Mouse (Mus musculus): ENCODE measurements around the gene 1110051M20Rik.

Gene 1110051M20Rik

GRCm38 (mm10) chr2:91413811-91414210 is 30.7 kb downstream of the 1110051M20Rik start:
- no peak for DNase-seq

DNA sequence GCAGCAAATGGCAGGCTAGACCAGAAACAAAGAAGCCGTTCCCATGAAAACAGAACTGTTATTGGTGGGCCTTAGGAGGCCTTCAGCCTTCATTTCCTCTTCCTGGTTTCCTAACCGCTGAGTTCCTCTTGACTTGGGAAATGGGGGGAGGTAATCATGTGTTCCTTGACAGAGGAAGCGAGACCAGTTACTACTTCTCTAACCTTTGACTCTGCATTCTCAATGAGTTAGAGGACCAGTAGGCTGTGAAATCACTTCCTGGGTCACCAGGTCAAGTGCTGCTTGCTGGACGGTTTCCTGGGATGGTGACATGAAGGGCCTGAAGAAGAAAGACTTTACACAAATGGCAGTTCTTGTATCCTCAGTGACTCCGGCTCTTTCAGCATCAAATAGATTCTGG is 32.1 kb downstream of the 1110051M20Rik start:
- peak; percentile 47 to 66 for DNase-seq

- no peak for DNase-seq
These were observed 33.0 kb downstream of the 1110051M20Rik start for GRCm38 (mm10) chr2:91411473-91411872.

DNA sequence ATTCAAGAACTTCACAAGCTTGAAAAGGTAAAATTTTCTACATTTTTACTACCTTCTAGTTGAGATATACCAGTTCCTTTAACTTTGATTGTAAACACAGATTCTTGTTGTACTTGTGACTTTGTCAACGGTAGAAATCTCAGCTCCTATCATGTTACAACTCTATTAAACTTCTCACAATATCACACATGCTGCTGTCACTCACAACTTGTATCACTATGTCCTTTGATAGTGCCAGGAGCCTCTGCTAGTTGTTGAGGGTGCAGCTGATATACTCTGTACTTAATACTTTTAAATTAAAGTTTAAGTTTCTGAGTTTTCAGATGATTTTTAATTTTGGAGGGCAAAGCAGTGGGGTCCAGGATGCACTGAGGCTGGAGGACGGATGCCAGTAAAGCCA is 36.5 kb downstream of the 1110051M20Rik start:
- DNase-seq = no peak

- DNase-seq = no peak
These were observed 39.4 kb downstream of the 1110051M20Rik start for GRCm38 (mm10) chr2:91405071-91405470.

GRCm38 (mm10) chr2:91399727-91400126 is 44.8 kb downstream of the 1110051M20Rik start:
- DNase-seq = no peak

- no peak for DNase-seq
These were observed 45.3 kb downstream of the 1110051M20Rik start for GRCm38 (mm10) chr2:91399168-91399567.

DNA sequence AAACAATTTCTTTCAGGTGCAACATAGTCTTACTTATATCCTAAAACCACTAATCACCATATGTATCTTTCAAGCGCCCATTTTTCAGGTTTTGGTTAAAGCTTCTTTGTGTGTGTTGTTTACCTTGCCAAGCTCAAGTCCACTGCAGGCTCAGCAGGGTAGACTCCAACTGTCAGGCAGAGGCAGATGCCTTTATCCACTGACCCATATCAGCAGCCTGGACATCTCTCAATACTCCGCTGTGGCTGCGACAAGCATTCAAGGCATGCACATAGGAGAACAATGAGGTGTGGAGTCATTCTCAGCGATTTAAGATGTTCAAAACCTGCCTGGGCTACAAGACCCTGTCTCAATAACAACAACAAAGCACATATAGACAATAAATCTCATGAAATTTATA is 50.4 kb downstream of the 1110051M20Rik start:
- DNase-seq = peak in 1 of 2 experiments; percentile 15

GRCm38 (mm10) chr2:91388738-91389137 is 55.8 kb downstream of the 1110051M20Rik start:
- DNase-seq = no peak

GRCm38 (mm10) chr2:91388281-91388680 is 56.2 kb downstream of the 1110051M20Rik start:
- no peak for DNase-seq

DNA sequence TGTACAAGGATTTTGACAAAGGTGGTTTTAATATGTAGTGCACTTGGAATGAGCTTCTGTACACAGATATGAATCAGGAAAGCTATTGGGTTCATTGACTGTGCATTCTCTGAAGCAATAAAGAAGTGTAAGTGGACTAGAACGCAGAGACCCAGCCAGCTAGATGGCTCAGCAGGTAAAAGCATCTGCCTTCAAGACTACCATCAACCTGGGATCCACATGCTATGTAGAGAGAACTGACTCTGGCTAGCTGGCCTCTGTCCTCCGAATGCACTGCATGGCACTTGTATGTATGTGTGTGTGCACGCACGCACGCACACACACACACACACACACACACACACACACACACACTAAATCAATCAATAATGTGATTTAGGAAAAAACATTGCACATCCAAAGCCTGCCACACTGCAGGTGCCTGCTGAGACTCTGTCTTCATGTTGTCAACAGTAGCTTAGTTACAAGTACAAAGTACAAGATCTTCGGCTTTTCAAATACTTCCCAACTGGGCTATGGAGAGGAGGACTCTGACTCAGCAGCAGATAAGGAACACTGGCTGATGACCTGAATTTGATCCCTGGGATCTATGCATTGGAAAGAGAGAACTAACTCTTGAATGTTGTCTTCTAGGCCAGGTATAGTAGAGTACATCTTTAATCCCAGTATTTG is 57.1 kb downstream of the 1110051M20Rik start:
- no peak for DNase-seq

DNA sequence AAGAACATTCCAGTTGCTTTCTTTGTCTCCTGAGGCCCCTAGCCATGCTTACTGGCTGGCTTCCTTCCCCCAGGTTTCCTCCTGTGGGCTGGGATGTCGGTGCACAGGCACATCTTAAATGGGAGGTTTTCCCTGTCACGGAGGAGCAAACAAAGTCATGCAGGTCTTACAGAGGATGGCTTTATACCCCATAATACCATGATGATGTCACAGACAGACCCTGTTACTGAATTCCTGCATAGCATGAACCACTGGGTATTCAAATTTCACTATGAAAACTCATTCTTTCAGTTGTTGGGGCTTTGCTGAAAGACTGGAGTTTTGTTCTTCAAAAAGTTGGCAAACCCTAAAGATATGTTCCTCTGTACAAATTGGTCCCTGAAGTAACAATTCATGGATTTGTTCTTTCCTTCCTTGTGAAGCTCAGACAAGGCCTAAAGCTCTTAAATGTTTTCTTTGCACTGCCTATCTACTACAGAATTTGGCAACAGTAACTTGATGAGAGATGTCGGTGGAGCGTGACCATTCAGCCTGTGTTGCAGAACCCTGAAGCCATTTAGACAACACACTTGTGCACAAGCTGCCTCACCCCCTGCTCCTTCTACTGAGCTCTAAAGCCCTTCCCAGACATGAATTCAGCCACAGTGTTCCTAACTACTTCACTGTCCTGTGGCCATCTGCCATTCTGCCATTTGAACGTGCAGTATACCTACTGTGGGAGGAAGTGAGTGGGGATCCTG is 57.8 kb downstream of the 1110051M20Rik start:
- peak; percentile 26 to 42 for DNase-seq

- DNase-seq = no peak
These were observed 61.2 kb downstream of the 1110051M20Rik start for GRCm38 (mm10) chr2:91383294-91383693.

DNA sequence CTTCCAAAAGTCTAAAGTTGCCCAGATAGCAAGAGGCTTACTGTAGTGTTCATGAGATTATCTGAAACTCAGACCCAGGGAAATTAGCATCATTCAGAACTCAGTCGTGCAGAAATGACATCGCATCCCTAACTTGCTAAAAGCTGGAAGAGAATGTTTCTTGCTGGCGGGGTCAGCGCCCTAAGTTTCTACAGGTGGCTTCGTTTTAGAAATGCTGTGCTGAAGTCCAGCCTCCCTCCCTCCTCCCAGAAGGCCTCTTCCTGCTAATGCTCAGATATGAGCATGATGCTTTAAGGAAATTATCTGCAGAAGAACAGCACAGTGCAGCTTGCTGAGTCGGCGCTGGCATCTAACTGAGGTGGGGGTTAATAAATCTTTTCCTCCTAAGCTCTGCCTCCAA is 67.5 kb downstream of the 1110051M20Rik start:
- peak in 1 of 2 experiments; percentile 7 for DNase-seq

GRCm38 (mm10) chr2:91370314-91370713 is 74.2 kb downstream of the 1110051M20Rik start:
- DNase-seq = no peak

DNA sequence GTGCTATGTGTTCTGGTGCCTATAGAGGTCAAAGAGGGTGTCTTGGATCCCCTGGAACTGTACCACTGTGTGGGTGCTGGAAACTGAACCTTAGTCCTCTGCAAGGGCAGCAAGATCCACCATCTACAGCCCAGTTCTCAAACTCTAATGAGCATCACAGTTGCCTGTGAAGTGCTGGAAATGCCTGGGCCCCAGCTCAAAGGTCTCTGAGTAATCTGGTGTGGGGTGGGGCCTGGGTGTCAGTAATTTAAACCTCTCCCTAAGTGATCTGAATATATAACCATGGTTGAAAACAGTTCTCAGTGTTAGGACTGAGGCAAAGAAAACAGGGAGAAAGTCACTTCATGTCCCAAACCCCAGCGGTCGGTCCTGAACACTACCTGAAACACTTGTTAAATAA is 81.2 kb downstream of the 1110051M20Rik start:
- no peak for DNase-seq

DNA sequence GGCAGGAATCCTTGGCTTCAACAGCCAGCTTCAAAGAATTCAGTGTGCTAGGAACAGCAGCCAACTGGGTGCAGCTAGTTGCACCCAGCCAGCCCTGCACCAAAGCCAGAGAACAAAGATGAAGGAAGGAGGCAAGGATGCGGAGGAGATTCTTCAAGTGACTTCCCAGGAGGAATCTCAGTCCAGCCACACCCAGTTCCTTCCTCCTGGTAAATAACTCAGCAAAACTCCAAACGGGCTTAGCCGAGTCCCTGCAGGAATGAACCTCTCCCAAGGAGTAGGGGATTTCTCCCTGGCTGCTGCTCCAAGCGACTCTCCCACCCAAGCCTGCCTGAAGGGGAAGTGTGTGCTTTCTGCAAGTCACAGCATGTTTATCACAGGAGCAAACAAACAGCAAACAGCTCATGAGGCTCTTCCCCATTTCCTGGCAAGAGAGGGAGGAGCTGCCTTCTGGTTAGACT is 83.4 kb downstream of the 1110051M20Rik start:
- peak; percentile 28 to 50 for DNase-seq

- DNase-seq = no peak
These were observed 88.7 kb downstream of the 1110051M20Rik start for GRCm38 (mm10) chr2:91355767-91356166.

DNA sequence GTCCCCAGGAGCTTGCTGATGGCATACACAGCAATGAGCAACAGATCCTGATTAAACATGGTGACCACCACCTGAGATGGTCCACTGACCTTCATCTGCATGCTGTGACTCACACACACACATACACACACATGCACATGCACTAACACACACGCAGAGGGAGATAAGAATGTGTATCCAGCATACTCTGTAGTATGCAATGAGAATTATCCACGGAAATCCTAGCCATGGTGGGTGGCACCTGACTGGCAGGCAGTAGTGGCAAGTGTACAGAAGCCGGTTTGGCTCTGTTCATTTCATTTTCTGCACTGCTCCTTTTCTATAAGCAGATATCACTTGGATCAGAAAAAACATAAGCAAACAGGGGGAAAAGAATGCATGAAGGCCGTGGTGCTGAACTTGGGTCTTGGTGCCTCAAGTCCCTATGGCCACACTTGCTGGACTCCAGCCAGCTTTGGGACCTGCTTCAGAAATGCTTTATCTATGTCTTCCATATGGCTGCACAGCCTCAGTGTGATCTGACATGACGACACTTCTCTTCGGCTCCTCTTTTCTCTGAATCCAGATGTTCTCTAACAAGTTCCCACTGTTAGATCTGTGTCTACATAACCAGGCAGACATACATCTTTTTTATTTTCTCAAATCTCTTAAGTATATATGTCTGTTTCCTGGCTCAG is 89.6 kb downstream of the 1110051M20Rik start:
- DNase-seq = no peak

DNA sequence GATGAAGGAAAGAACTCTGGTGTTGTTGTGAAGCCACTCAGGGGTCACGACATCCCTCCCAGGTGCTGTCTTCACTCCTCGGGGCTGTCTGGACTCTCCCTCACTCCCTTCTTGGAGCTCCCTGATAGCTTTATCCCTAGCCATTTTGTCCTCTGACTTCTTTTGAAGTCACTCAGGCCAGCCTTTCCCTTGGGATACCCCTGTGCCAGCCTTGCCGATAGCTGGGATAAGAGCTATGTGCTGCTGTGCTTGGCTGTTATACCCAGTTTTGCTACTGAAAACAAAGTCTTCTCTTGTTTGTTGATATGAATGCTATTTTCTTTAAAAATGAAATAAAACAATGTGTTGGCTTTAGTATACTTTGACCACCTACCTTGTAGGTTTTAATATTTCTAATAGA is 90.7 kb downstream of the 1110051M20Rik start:
- DNase-seq = no peak

GRCm38 (mm10) chr2:91351841-91352240 is 92.7 kb downstream of the 1110051M20Rik start:
- DNase-seq = no peak

DNA sequence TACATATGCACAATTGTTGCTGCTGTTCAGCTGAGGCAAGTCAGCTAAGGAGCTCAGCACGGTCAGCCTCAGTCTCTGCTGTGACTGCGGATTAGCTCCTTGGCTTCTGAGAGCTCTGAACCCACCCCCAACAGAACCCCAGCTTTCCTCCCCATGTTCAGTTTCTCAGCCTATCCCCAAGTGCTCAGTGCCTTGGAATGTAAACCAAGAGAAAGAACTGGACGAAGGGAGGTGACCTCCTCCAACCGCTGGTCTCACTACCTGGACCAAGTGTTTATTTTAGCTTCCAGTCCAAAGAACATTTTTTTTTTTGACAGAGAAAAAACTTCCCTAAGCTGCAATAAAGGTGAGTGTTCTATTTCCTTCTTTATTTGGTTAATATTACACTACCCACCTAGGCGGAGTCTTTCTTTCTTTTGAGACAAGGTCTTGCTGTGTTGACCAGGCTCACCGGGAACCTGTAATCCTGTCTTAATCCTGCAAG is 94.5 kb downstream of the 1110051M20Rik start:
- peak in 1 of 2 experiments; percentile 40 for DNase-seq

DNA sequence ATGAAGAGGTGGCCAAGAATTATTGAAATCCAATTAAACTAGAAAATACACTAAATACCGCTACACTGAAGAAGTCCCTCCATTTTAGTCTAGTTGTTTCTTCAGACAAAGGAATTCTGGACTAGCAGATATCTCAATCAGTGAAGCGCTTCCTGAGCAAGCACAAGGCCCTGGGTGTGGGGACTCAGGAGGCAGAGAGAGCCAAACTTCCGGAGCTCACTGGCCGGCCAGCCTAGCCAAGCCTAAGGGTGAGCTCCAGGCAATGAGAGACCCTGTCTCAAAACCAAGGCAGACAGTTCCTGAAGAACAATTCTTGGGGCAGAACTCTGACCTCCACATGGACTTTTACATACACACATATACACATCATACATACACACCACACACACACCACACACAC is 95.6 kb downstream of the 1110051M20Rik start:
- peak in 1 of 2 experiments; percentile 31 for DNase-seq

All from kidney, postnatal 4 days (tissue).